Mouse (Mus musculus) intestine, postnatal 0 days (tissue): Measurements from ENCODE around the gene Dnajb4. TPM values are rescaled to one million over a fixed set of nuclear protein-coding genes. Genes with fewer than 3 reads are reported as not detected.
A peak's percentile ranks its signal among the peaks of the same experiment; 100 is the strongest.

ENCODE experiments used
- ATAC-seq: fragments of 200-750 bp; cut with Nextera tagmentation; 2 replicates; pipeline ENCODE4 v1.8.0; 2017; ENCODE audit warnings: mild to moderate bottlenecking, moderate TSS enrichment, moderate library complexity
- H3K27ac ChIP-seq: fragments of 300-500 bp; sonication (generic); 2 replicates; pipeline ENCODE4 v1.5.1; 2014; ENCODE audit warnings: mild to moderate bottlenecking, low read depth, low read length, moderate library complexity
- H3K27me3 ChIP-seq: fragments of 300-500 bp; sonication (generic); replicated peaks from 2 replicates; pipeline ENCODE4 v1.6.1; 2014; ENCODE audit warnings: low read length, mixed read lengths; ENCODE audit not compliant: control insufficient read depth, insufficient read depth
- H3K36me3 ChIP-seq: fragments of 300-500 bp; sonication (generic); 2 replicates; pipeline ENCODE4 v1.6.1; 2014; ENCODE audit warnings: mild to moderate bottlenecking, moderate library complexity; ENCODE audit not compliant: control insufficient read depth, insufficient read depth
- H3K4me1 ChIP-seq: fragments of 300-500 bp; sonication (generic); replicated peaks from 2 replicates; pipeline ENCODE4 v1.6.1; 2014; ENCODE audit warnings: antibody characterized with exemption, low read length, mixed read lengths; ENCODE audit not compliant: control insufficient read depth, insufficient read depth
- H3K4me2 ChIP-seq: fragments of 300-500 bp; sonication (generic); replicated peaks from 2 replicates; pipeline ENCODE4 v1.6.1; 2014; ENCODE audit warnings: low read depth, mild to moderate bottlenecking, moderate library complexity
- H3K4me3 ChIP-seq: fragments of 300-500 bp; sonication (generic); 2 replicates; pipeline ENCODE4 v1.5.1; 2014; ENCODE audit warnings: low read depth, low read length
- H3K9ac ChIP-seq: fragments of 300-500 bp; sonication (generic); 2 replicates; pipeline ENCODE4 v1.6.1; 2014; ENCODE audit warnings: mild to moderate bottlenecking, low read depth, low read length
- H3K9me3 ChIP-seq: fragments of 300-500 bp; sonication (generic); 2 replicates; pipeline ENCODE4 v1.6.1; 2016; ENCODE audit warnings: mixed run types; ENCODE audit not compliant: control insufficient read depth
- CTCF ChIP-seq: sonication (generic); IDR thresholded peaks from 2 replicates; pipeline ENCODE4 v1.5.1; 2016; ENCODE audit warnings: low read depth, mild to moderate bottlenecking, control low read depth, antibody characterized with exemption, moderate library complexity
- WGBS: fragments of 180-500 bp; shearing (Covaris S2); extraction: QIAGEN DNeasy Blood & Tissue Kit; methylation state at CpG from one replicate; pipeline ENCODE4 v1.1.7; 2014; 5-methylcytosine and 5-hydroxymethylcytosine counted together
- polyA plus RNA-seq: library from polyadenylated mRNA; unstranded; fragments of >200 nt; fragmentation: Nextera tagmentation; extraction: Ambion mirVana; gene quantifications from 2 replicates; pipeline ENCODE4 v1.2.1, GENCODE M21; 2015

The Dnajb4 gene
- polyA plus RNA-seq, 1 experiment from 2014 or later = 17.9 TPM

GRCm38 (mm10) chr3:152156816-152157496 is 53.1 kb downstream of the Dnajb4 start:
- WGBS = 73% methylated on average over 23 of the region's 23 CpGs
- no peak overlapping the region for H3K4me2 ChIP-seq
- H3K27ac ChIP-seq = no peak overlapping the region
- H3K9ac ChIP-seq = no peak overlapping the region
- no peaks in the 10 kb centered on the region for H3K9me3 ChIP-seq
- ATAC-seq = no peak
- H3K4me1 ChIP-seq = no peaks in the 10 kb centered on the region
- no peak for TF ChIP-seq CTCF
- H3K27me3 ChIP-seq = no peaks in the 10 kb centered on the region
- H3K36me3 ChIP-seq = no peaks in the 10 kb centered on the region
- no peak overlapping the region for H3K4me3 ChIP-seq

GRCm38 (mm10) chr3:152155296-152155948 is 54.7 kb downstream of the Dnajb4 start:
- no peaks in the 10 kb centered on the region for H3K27me3 ChIP-seq
- no peaks in the 10 kb centered on the region for H3K9me3 ChIP-seq
- H3K36me3 ChIP-seq = no peaks in the 10 kb centered on the region
- H3K4me3 ChIP-seq = no peak overlapping the region
- H3K4me2 ChIP-seq = no peak overlapping the region
- 43% methylated on average over 11 of the region's 11 CpGs for WGBS
- no peak overlapping the region for H3K27ac ChIP-seq
- H3K4me1 ChIP-seq = peaks cover 3% of the 10 kb centered on the region; the same call in 1 of the 2 replicates
- no peak for TF ChIP-seq CTCF
- no peak overlapping the region for H3K9ac ChIP-seq
- no peak for ATAC-seq

- no peaks in the 10 kb centered on the region for H3K27me3 ChIP-seq
- no peak overlapping the region for H3K27ac ChIP-seq
- H3K36me3 ChIP-seq = no peaks in the 10 kb centered on the region
- no peak overlapping the region for H3K4me3 ChIP-seq
- WGBS = 63% methylated on average over 5 of the region's 5 CpGs
- no peak overlapping the region for H3K4me2 ChIP-seq
- H3K9me3 ChIP-seq = no peaks in the 10 kb centered on the region
- TF ChIP-seq CTCF = no peak
- no peak for ATAC-seq
- no peak overlapping the region for H3K9ac ChIP-seq
- peaks cover 8% of the 10 kb centered on the region; the same call in 1 of the 2 replicates for H3K4me1 ChIP-seq
These were observed 56.0 kb downstream of the Dnajb4 start for GRCm38 (mm10) chr3:152154095-152154494.

GRCm38 (mm10) chr3:152153152-152153551 is 57.0 kb downstream of the Dnajb4 start:
- no peak for ATAC-seq
- H3K4me1 ChIP-seq = peaks cover 9% of the 10 kb centered on the region
- H3K27ac ChIP-seq = no peak overlapping the region

GRCm38 (mm10) chr3:152152483-152152804 is 57.7 kb downstream of the Dnajb4 start:
- Histone ChIP-seq H3K27me3 (no peaks in the 10 kb centered on the region), H3K36me3 (no peaks in the 10 kb centered on the region), H3K4me1 (peaks cover 16% of the 10 kb centered on the region), H3K9ac (no peak overlapping the region), H3K4me2 (peak overlapping the region; percentile 54; the same call in 1 of the 2 replicates), H3K9me3 (no peaks in the 10 kb centered on the region), H3K27ac (peak overlapping the region; percentile 70), H3K4me3 (no peak overlapping the region)
- ATAC-seq = peak; percentile 19
- no peak for TF ChIP-seq CTCF
- 86% methylated on average over 1 of the region's 1 CpGs for WGBS

More at GRCm38 (mm10) chr3:152153152-152153551, 57.0 kb downstream of the Dnajb4 start:
- H3K4me3 ChIP-seq = no peak overlapping the region
- no peak overlapping the region for H3K9ac ChIP-seq
- no peaks in the 10 kb centered on the region for H3K27me3 ChIP-seq
- H3K9me3 ChIP-seq = no peaks in the 10 kb centered on the region
- TF ChIP-seq CTCF = no peak
- WGBS = 64% methylated on average over 2 of the region's 2 CpGs
- no peak overlapping the region for H3K4me2 ChIP-seq
- no peaks in the 10 kb centered on the region for H3K36me3 ChIP-seq

- peak; percentile 93 for ATAC-seq
- peaks cover 16% of the 10 kb centered on the region for H3K4me1 ChIP-seq
- no peaks in the 10 kb centered on the region for H3K9me3 ChIP-seq
- no peak for TF ChIP-seq CTCF
- peak overlapping the region; percentile 70 for H3K27ac ChIP-seq
- H3K9ac ChIP-seq = no peak overlapping the region
- peak overlapping the region; percentile 54 for H3K4me2 ChIP-seq
- H3K36me3 ChIP-seq = no peaks in the 10 kb centered on the region
- H3K4me3 ChIP-seq = peak overlapping the region; percentile 16; the same call in 1 of the 2 replicates
- no peaks in the 10 kb centered on the region for H3K27me3 ChIP-seq
- 38% methylated on average over 25 of the region's 29 CpGs for whole genome bisulfite sequencing
These were observed 58.2 kb downstream of the Dnajb4 start for GRCm38 (mm10) chr3:152151725-152152482.
